Mouse (Mus musculus): ENCODE results near the gene Sgsh. TPM values are rescaled to one million over a fixed set of nuclear protein-coding genes. Genes with fewer than 3 reads are reported as not detected.
A peak's percentile ranks its signal among the peaks of the same experiment; 100 is the strongest.

The Sgsh gene
- polyA plus RNA-seq, 1 experiment from 2014 or later: 3.1 TPM

GRCm38 (mm10) chr11:119300246-119300935, 54.9 kb downstream of the Sgsh start:
- H3K9ac ChIP-seq (replicated peaks): peak overlapping the region; percentile 96
- no peak; the same call in 1 of the 2 replicates for ATAC-seq
- WGBS: 2% methylated on average over 31 of the region's 31 CpGs

GRCm38 (mm10) chr11:119299391-119300245, 55.7 kb downstream of the Sgsh start, which contains the start of gene Eif4a3:
Eif4a3 (minus strand) TSS chr11:119300089.
- peak within 1 kb of the TSS; percentile 81 for H3K4me2 ChIP-seq (replicated peaks)
- ATAC-seq: peak; percentile 96
- peaks cover 36% of the 10 kb centered on the region for H3K36me3 ChIP-seq
- H3K9me3 ChIP-seq: no peaks in the 10 kb centered on the region
- peak within 1 kb of the TSS; percentile 93 for H3K4me3 ChIP-seq (replicated peaks)
- peak within 1 kb of the TSS; percentile 96 for H3K9ac ChIP-seq (replicated peaks)
- H3K4me1 ChIP-seq (replicated peaks): peaks cover 29% of the 10 kb centered on the region
- peak within 1 kb of the TSS; percentile 98 for H3K27ac ChIP-seq
- peaks cover 2% of the 10 kb centered on the region; the same call in 1 of the 2 replicates for H3K27me3 ChIP-seq
- 0% methylated on average over 89 of the region's 89 CpGs for WGBS

More at GRCm38 (mm10) chr11:119300246-119300935, 54.9 kb downstream of the Sgsh start:
- Histone ChIP-seq H3K4me3 (replicated peaks) (peak overlapping the region; percentile 93), H3K36me3 (peaks cover 28% of the 10 kb centered on the region), H3K9me3 (no peaks in the 10 kb centered on the region), H3K4me1 (replicated peaks) (peaks cover 29% of the 10 kb centered on the region), H3K4me2 (replicated peaks) (peak overlapping the region; percentile 74), H3K27ac (peak overlapping the region; percentile 98), H3K27me3 (peaks cover 3% of the 10 kb centered on the region; the same call in 1 of the 2 replicates)

DNA sequence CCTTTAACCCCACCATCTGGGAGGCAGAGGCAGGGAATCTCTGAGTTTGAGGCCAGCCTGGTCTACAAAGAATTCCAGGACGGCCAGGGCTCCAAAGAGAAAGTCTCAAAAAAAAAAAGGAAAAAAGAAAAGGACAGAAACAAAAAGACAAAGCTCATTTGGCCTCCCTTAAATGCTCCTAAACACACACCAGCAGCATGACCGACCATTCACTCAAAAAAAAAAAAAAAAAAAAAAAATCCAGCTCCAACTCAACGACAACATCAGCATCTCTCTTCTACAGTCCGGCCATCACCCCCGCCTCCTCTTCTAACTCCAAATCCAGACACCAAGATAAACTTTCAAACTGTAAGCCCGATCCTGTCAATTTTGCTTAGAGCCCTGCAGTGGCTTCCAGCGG, 56.4 kb downstream of the Sgsh start:
- H3K4me3 ChIP-seq (replicated peaks): peak overlapping the region; percentile 93
- H3K4me1 ChIP-seq (replicated peaks): peaks cover 29% of the 10 kb centered on the region
- no peaks in the 10 kb centered on the region for H3K27me3 ChIP-seq
- no peak for ATAC-seq
- peaks cover 43% of the 10 kb centered on the region for H3K36me3 ChIP-seq
- peak overlapping the region; percentile 81 for H3K4me2 ChIP-seq (replicated peaks)
- no peaks in the 10 kb centered on the region for H3K9me3 ChIP-seq
- WGBS: 15% methylated on average over 7 of the region's 7 CpGs
- no peak overlapping the region for H3K27ac ChIP-seq
- H3K9ac ChIP-seq (replicated peaks): peak overlapping the region; percentile 96

DNA sequence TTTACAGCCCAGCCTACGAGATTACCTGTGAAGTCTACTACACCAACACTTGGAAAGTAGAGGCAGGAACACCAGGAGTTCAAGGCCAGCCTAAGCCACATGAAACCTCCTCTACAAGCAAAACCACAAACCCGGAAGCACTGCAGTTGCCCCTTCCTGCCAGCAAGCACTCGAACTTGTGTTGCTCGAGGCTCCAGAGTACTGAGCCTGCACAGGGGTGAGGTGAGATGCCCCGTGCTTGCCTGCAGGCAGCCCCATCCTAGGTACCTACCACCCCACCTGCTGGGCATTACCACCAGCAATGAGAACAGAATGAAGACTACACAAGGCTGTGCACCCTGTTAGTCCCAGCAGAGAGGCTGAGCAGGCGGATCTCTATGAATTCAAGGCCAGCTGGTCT, 57.3 kb downstream of the Sgsh start:
- H3K4me3 ChIP-seq (replicated peaks): peak overlapping the region; percentile 93; the same call in 1 of the 2 replicates
- H3K9ac ChIP-seq (replicated peaks): no peak overlapping the region
- 88% methylated on average over 6 of the region's 6 CpGs for WGBS
- no peaks in the 10 kb centered on the region for H3K9me3 ChIP-seq
- H3K36me3 ChIP-seq: peaks cover 52% of the 10 kb centered on the region
- ATAC-seq: no peak
- H3K27ac ChIP-seq: no peak overlapping the region
- H3K27me3 ChIP-seq: no peaks in the 10 kb centered on the region
- peak overlapping the region; percentile 81 for H3K4me2 ChIP-seq (replicated peaks)
- H3K4me1 ChIP-seq (replicated peaks): peaks cover 29% of the 10 kb centered on the region

MicroRNAs encoded within 50 kb of the gene (microRNA counts, 519-probe panel; counts per million panel counts)
- 110 counts per million, percentile 56 among the panel's probes with 10 or more counts for microRNA mmu-miR-1932

Small RNAs within 50 kb of the gene (microRNA-seq; reads per million reads assigned to microRNA genes)
- gene Mir1932: not detected

Other genes starting within 250 kb of the Sgsh start
- 50.0 and 53.1 TPM in 2 replicates for gene Tbc1d16, start 127.0 kb downstream of the Sgsh start, polyA plus RNA-seq (2015; fragmentation: Nextera tagmentation; extraction: Ambion mirVana)
- gene Ccdc40, start 127.0 kb downstream of the Sgsh start, polyA plus RNA-seq (2015; fragmentation: Nextera tagmentation; extraction: Ambion mirVana): 17.6 and 18.1 TPM in 2 replicates
- 49.9 and 50.7 TPM in 2 replicates for gene Gaa, start 87.6 kb downstream of the Sgsh start, polyA plus RNA-seq (2015; fragmentation: Nextera tagmentation; extraction: Ambion mirVana)
- 317 and 341 TPM in 2 replicates for gene Eif4a3, start 55.4 kb downstream of the Sgsh start, polyA plus RNA-seq (2015; fragmentation: Nextera tagmentation; extraction: Ambion mirVana)
- 0.08 and 0.09 TPM in 2 replicates for gene Card14, start 47.8 kb downstream of the Sgsh start, polyA plus RNA-seq (2015; fragmentation: Nextera tagmentation; extraction: Ambion mirVana)
- 4.3 and 5.0 TPM in 2 replicates for gene Slc26a11, start within 50 bp of the Sgsh start, polyA plus RNA-seq (2015; fragmentation: Nextera tagmentation; extraction: Ambion mirVana)
- gene Rnf213, start 37.6 kb upstream of the Sgsh start, polyA plus RNA-seq (2015; fragmentation: Nextera tagmentation; extraction: Ambion mirVana): 0.66 and 0.84 TPM in 2 replicates
- 22.8 and 22.9 TPM in 2 replicates for gene Endov, start 135.8 kb upstream of the Sgsh start, polyA plus RNA-seq (2015; fragmentation: Nextera tagmentation; extraction: Ambion mirVana)
- gene Nptx1, start 192.2 kb upstream of the Sgsh start, polyA plus RNA-seq (2015; fragmentation: Nextera tagmentation; extraction: Ambion mirVana): 7.3 and 8.6 TPM in 2 replicates
- gene Rptor, start 247.4 kb upstream of the Sgsh start, polyA plus RNA-seq (2015; fragmentation: Nextera tagmentation; extraction: Ambion mirVana): 9.7 and 11.7 TPM in 2 replicates